Mouse (Mus musculus): ENCODE measurements around the gene Epn2.
"Not testable (repeated sequence)": the region's sequence is repeated elsewhere in the genome, so short reads cannot be mapped to it uniquely, and the experiment has no call there.

Epn2 gene

DNA sequence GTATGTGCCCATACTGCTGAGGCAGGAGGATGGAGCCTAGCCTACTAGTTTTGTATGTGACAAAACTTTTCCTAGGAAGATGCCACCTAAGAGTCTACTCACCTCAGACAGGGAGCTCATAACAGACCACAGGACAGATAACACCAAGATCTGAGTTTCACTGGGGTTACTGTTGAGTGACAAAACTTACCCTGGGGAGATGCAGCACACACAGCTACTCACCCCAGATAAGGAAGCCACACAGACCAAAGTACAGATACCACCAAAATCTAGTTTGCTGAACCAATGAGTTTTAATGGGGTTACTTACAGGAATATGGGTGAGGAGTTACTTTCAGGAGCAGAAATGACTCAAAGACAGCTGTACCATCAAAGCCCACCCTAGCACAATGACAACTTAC lies 13.6 kb upstream of the Epn2 start:
- DNase-seq (ENCODE audit: inconsistent age in 2 of 2, low spot score in 1 of 2), result no peak

DNA sequence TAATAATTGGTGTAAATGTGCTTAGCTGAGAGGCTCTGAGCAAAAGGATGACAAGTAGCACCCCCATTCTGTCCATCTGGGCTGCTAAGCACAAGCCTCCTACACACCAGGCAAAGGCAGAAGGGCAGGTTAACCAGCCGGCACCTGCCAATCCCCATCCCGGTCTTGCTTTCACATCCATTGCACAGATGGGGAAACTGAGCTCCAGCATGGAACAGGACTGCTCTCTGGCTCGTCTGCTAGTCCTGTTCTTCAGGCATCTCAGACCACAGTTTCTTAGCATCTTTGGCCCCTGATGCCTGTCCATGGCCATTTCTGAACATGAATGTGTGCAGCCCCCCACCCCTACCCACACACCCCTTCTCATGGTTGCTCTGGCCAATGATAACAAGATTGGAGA lies 12.6 kb upstream of the Epn2 start:
- no peak for DNase-seq (ENCODE audit: inconsistent age in 2 of 2, low spot score in 1 of 2)

DNA sequence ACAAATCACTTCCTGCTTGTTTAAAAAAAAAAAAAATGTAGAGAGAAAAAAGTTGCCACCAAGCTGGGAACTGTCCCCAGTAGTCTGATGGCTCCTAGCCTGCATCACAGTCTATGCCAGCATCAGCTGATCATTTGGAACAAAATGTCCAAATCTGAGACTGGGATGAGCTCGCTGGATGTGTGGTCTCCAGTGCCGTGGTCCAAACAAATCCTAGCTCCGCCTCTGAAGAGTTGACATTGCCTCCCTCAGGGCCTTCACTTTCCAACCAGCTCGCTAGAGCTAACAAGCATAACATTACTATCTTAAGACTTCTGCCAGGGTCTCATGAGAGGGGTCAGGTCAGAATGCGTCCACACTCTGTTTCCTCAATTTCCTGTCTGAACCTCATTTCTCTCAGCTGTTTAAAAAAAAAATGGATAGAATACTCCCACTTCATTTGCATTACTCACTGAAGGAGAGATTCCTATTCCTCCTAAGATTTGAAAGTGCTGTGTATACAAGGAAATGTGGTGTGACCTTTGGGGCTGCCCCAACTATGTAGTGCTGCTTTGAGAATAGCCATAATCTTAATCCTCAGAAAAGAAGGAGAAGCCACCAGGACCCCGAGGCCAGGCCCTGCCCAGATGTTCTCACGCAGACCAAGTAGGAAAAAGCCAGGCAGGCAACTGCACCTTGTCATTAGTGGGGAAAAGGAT lies 11.2 kb upstream of the Epn2 start:
- DNase-seq (ENCODE audit: inconsistent age in 2 of 2, low spot score in 1 of 2), result peak; percentile 31 to 42

DNA sequence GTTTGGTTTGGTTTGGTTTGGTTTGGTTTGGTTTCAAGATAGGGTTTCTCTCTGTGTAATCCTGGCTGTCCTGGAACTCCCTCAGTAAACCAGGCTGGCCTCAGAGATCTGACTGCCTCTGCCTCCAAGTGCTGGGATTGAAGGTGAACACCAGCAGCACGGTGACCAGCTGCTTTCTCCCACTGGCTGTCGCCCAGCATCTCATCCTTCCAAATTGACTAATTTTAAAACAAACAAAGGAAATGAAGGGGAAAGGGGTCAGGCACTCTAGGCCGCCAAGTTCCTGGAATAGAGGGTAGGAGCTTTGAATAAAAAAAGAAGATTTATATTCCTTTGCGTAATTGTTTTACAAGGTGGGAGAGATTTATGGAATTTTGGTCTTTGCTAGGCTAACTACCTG lies 5.9 kb upstream of the Epn2 start:
- peak in 1 of 2 experiments; percentile 46 for DNase-seq (ENCODE audit: inconsistent age in 2 of 2, low spot score in 1 of 2)

DNA sequence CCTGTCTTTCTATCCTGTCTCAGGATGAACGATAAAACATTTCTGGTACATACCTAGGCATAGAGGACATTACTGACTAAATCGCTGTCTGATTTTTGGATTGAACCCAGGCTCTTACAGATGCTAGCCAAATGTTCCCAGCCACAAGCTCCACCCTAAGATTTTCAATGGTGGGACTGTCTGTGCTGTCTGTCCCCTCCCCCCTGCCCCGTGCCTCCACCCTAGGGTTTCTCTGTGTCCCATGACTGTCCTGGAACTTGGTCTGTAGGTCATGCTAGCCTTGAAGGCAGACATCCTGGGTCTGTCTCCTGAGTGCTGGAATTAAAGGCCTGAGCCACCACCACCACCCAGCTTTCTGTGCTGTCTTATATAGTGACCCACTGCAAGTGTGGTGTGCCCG lies 5.3 kb upstream of the Epn2 start:
- DNase-seq (ENCODE audit: inconsistent age in 2 of 2, low spot score in 1 of 2), result no peak

DNA sequence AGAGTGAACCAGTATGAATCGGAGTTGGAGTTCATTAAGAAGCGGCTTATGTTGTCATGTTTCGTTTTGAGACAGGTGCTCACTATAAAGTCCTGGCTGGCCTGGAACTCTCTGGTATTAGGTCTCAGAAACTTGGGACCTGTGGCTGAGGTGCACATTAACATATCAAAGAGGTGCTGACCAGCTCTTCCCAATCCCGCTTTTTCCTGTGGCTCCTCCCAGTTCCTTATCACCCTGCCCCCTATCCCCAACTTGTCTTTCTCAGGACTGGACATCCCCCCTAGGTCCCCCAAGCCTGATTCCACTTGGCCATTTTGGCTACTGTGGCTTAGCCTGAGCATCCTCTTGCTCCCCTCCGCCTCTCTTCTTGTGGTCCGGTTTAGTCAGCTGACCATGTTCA lies 4.6 kb upstream of the Epn2 start:
- DNase-seq (ENCODE audit: inconsistent age in 2 of 2, low spot score in 1 of 2), result no peak

DNA sequence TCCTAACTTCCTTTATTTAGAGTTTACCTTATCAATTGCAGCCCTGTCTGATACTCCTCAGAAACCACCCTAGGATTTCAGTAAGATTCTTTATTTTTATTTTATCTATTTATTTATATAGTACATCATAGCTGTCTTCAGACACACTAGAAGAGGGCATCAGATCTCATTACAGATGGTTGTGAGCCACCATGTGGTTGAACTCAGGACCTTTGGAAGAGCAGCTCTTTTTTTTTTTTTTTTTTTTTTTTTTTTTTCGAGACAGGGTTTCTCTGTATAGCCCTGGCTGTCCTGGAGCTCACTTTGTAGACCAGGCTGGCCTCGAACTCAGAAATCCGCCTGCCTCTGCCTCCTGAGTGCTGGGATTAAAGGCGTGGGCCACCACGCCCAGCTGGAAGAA lies 3.3 kb upstream of the Epn2 start:
- DNase-seq (ENCODE audit: inconsistent age in 2 of 2, low spot score in 1 of 2), result not testable (repeated sequence)

DNA sequence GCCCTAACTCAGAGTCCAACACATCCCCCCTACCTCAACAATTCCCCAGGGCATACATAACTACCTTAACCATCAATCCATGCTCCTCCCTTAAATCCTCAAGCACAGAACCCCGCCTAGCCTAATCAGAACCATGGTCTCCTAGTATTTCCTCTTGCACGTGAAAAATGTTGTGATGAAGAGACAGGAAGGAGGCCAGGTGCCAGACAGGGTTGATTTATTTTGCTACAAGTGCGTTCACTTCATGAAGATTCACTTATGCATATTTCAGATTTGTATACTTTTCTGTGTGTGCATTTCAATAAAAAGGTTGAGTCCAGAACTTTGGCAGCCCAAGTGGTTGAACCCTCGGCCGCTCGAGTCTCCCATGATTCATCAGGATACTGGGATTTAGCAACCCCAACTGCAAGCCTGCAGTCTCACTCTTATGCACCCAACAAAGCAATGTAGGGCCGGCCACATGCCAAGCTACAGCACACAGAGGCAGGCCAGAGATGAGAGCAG lies 443 bp upstream of the Epn2 start:
- DNase-seq (ENCODE audit: inconsistent age in 2 of 2, low spot score in 1 of 2), result peak in 1 of 2 experiments; percentile 29

DNA sequence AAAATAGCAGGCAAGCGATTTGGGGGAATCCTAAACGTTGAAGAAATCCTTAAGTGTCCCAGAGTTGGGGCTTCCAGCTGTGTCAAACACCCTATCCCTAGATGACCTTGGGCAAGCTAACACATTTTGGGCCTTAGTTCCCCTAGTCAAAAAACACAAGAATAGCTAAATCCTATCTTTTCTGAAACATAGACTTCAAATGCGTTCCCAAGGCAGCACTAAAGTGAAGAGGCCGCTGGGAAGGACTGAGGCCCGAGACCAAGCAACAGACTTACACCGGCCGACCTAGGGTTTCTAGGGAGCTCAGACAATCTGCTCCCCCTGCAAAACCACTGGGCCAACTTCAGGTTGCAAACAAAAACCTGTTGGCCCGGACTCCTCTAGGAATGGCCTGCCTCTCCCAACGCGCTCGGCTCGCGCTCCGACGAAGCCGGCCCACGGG lies 925 bp downstream of the Epn2 start:
- peak in 1 of 2 experiments; percentile 77 for DNase-seq (ENCODE audit: inconsistent age in 2 of 2, low spot score in 1 of 2)

DNA sequence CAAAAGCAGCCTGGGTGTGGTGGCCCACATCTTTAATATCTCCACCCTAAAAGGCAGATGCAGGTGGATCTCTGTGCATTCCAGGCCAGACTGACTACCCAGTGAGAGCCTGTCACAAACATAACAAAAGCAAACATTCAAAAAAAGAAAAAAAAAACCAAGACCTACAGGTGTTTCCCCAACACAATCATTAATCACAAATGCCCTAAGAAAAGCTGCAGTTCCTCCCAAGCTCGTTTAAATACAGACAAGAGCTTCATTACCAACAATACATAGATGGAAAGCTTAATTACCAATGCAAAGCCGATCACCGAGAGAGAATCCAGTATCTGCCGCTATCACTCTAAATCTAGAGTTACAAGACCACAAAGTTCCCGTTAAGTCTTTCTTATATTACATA lies 1.5 kb downstream of the Epn2 start:
- DNase-seq (ENCODE audit: inconsistent age in 2 of 2, low spot score in 1 of 2), result no peak

DNA sequence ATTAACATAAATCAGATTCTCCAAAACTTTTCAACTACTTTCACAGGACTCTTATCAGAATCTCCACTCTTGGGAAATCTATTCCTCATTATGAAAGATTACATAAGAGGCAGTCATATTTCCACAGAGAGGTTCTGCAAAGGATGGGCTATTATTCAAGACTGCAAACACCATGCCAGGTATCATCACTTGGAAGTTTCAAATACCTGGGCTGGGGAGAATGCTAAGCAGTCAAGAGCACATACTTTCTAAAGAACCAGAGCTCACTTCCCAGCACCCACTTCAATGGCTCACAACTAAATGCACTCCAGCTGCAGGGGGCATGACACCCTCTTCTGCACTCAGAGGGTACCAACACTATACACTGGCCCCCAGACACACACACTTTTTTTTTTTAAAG lies 2.1 kb downstream of the Epn2 start:
- peak in 1 of 2 experiments; percentile 45 for DNase-seq (ENCODE audit: inconsistent age in 2 of 2, low spot score in 1 of 2)

DNA sequence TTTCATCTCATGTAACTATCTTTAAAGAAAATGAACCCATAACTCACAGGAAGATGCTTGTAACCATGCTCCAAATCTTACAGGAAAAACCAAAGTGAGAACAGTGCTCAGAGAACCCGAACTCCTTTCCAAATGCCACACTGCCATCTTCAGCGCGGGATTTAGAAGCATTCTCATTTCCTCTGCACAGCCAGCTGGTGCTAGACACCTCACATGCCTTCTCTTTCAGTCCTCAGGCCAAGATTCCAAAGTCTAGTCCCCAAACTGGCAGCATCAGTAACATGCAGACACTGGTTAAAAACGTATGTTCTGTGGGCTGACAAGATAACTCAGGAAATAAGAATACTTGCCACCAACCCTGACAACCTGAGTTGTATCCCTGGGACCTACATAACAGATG lies 6.2 kb downstream of the Epn2 start:
- no peak for DNase-seq (ENCODE audit: inconsistent age in 2 of 2, low spot score in 1 of 2)

DNA sequence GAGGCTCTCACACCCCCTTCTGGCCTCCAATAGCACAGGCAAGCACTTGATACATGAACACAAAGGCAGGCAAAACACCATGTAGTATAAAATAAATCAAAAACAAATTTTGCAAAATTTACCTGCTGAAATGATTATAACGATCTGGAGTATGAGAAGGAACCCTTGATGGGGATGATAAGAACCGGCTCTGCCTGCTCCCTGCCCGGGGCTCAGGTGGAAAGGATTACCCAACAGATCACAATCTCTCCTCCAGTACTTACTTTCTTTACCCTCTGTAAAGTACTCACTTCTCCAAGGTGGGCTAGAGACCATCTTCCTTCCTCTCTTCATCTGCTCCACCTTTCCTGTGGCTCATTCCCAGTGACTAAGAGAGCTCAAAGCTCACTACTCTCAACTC lies 8.3 kb downstream of the Epn2 start:
- no peak for DNase-seq (ENCODE audit: inconsistent age in 2 of 2, low spot score in 1 of 2)

DNA sequence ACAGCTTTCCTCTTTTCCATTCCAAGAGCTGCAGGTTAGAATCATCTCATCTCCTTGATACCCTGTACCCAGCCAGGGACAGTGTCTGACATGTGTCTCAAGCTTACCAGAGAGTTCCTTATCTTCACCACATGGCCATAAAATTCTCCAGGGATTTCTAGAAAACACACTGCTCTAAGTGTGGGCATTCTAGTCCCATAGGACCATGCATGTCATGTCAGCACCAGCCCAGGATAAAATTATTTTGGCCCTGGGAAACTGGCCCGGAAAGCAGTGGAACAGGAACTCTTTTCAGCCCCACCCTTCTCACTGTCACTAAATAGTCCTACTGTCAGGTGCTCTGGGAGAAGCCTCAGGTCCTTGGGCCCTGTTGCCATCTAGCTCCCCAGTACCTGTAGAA lies 9.8 kb downstream of the Epn2 start:
- DNase-seq (ENCODE audit: inconsistent age in 2 of 2, low spot score in 1 of 2), result no peak

DNA sequence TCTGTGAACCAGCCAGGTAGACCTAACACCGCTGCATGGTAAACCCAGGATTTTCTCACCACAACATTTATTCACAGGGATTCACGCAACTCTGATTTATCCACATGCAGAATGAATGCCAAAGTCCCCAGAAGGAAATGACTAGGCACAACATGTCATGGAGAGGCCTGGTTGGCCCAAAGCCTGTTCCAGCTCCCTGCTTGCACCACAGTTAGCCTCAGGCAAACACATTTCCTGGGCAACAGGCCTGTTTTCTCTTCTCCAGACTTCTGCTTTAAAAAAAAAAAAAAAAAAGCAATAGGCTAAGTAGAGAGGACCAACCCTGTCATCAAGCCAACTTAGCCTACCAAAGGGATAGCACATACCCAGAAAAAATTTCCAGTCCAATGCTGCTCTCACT lies 14.9 kb downstream of the Epn2 start:
- DNase-seq (ENCODE audit: inconsistent age in 2 of 2, low spot score in 1 of 2), result peak; percentile 36 to 74

DNA sequence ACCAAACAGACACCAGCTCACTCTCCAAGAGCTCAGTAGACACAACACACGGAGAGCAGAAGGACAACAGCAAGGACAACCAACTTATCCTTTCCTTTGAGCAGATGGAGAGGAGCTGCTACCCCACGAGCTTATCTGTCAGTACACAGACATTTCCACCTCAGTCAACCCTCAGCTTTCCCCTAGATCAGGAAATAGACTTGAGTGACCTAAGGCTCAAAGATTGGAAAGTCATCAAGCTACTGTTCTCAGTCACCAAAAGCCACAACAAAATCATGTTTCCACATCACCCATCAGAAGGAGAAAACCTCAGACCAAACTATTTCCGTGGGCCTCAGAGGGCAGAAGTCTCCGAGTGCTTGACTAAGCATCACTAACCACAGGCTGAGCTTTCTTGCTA lies 15.5 kb downstream of the Epn2 start:
- no peak for DNase-seq (ENCODE audit: inconsistent age in 2 of 2, low spot score in 1 of 2)

DNA sequence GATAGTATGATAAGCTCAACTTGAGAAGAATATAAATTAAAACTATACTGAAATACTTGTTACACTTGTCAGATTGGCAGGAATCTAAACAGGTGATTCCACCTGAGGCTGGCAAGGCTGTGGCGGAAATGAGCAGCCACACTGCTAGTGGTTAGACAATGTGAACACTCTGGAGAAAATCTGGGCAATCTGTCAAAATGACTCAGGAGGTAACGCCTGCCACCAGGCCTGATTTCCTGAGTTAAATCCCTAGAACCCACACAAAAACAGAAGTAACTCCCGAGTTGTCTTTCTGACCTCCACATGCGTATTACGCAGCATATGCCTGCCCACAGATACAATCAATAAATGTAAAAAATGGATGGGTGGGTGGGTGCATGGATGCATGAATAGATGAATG lies 17.1 kb downstream of the Epn2 start:
- DNase-seq (ENCODE audit: inconsistent age in 2 of 2, low spot score in 1 of 2), result peak in 1 of 2 experiments; percentile 46

DNA sequence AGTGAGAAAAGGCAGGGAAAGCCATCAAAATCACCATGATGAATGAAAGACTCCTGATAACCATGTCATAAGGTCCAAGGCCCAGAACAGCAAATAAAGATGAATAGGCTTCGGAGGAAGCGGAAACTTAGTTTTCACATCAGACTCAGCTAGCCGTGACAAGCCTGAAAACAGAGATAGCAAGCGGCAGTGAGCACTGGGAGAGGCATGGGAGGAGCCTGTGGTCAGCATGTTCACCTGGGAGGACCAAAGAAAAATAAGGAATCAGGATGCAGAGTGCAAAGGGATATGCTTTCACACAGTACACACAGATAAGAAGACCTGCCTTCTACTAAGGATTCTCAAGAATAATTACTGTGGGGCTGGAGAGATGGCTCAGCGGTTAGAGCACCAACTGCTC lies 19.9 kb downstream of the Epn2 start:
- no peak for DNase-seq (ENCODE audit: inconsistent age in 2 of 2, low spot score in 1 of 2)

DNA sequence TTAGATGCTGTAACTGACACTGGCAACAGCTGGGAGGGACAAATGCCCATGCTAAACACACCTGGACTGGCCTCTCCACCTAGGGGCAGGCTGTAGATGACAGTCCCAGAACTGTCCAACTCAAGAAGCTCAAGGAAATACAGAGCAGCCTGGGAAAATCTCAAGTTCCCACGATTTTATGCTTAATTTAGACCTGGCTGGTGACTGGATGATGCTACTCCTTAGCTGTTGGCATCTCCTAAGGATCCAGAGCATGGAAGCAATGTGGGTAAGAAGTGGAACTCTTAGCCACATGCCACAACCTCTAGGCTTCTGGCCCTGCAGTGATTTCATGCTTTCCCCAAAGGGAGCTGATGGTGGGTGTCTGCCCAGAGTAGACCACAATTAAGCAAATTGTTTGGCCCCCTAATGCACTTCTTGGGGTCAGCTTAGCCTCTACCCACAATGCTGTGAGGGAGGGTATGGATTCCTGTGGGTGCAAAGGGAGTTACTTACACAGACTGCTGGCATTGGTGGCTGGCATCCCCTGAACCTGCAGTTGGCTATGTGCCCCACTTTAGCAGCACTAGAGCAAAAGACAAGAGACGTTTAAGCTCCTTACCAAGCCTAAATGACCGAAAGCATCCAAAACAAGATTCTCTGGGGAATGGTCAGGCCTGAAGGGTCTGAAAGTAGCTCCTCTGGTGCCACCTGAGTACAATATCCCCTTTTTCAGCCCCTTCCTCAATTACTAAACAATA lies 26.3 kb downstream of the Epn2 start:
- no peak for DNase-seq (ENCODE audit: inconsistent age in 2 of 2, low spot score in 1 of 2)

DNA sequence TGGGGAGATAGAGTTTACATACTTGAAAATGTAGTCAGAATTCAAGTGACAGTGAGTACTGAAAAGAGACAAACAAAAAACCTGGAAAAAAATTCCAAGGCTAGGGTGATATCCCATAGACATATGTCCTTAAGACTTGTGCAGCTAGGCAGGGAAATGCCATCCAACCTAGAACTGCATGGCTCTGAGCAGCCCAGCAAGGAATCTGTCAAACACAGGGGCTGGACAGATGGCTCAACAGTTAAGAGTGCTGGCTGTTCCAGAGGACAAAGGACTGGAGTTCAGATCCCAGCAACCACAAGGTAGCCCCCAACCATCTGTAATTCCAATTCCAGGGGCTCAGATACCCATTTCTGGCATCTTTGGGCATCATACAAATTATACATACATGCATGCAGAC lies 28.9 kb downstream of the Epn2 start:
- DNase-seq (ENCODE audit: inconsistent age in 2 of 2, low spot score in 1 of 2), result no peak

DNA sequence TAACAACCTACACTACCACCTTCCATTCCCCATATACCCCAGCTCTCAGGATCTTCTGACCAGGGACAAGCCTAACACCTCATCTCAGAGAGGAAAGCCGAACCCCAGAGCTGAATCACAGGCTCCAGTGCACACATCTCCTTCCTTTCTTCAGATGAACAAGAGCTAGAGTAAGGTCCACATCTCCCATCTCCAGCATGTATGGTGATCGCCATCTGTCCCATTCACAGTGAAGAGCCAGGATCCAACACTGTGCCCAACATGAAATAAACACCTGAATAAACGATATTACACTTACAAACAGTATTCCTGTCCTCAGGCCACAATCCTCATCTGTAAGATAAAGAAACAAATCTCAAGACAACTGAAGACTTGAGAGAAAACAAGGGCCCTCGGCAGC lies 31.8 kb downstream of the Epn2 start:
- no peak for DNase-seq (ENCODE audit: inconsistent age in 2 of 2, low spot score in 1 of 2)

DNA sequence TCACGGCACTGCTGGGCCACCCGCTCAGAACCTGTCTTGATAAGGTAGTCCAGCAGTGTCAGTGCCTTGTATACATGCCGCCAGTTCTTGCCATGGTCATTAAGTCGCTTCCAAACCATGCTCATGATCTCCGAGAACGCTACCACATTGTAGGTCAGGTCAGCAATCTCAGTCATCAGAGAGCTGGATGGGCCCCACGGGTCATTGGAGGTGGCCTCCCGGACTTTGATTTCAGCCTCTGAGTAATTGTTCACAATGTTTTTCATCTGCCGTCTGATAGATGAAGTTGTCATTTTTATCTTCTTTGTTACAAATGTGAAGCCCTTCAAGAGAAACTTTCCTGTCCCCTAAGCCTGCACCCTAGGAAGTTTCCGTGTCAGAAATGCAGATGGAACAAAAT lies 33.0 kb downstream of the Epn2 start:
- peak in 1 of 2 experiments; percentile 51 for DNase-seq (ENCODE audit: inconsistent age in 2 of 2, low spot score in 1 of 2)

DNA sequence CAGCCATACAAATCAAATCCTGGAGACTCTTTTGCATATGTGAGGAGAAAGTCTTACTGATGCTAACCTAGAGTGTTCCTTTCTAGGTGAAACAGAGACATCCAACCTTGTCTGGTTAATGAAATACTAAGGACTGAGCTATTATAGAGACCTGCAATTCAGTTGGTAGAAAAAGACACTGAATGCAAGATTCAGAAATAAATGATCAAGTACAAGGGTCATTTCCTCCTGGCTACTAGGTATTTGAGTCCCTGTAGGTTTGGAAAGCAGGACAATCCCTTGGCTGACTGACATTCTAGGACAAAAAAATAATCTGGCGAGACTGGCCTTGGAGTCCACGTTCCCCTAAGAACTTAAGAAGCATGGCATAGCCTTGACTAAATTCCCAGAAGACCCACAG lies 33.9 kb downstream of the Epn2 start:
- no peak for DNase-seq (ENCODE audit: inconsistent age in 2 of 2, low spot score in 1 of 2)
